Mouse (Mus musculus) left cerebral cortex, postnatal 25 days (tissue): ENCODE measurements around the gene Siah3. TPM values are rescaled to one million over a fixed set of nuclear protein-coding genes. Genes with fewer than 3 reads are reported as not detected.

ENCODE experiments used
- total RNA-seq, 2 experiments: library from RNA; stranded (reverse); gene quantifications; 2 replicates each; pipeline ENCODE4 v1.2.3; 2021

Gene Siah3
- total RNA-seq, 2 experiments from 2014 or later = 7.4 to 9.6 TPM

Other genes with a start within 250 kb of the Siah3 start
- not detected for gene Cpb2, start 213.7 kb upstream of the Siah3 start, total RNA-seq
- 10 to 100 TPM; 53.2 to 58.2 TPM for gene Zc3h13, start 171.6 kb upstream of the Siah3 start, total RNA-seq
- gene Spert, start 137.1 kb downstream of the Siah3 start, total RNA-seq = not detected
- gene Erich6b, start 186.3 kb downstream of the Siah3 start, total RNA-seq = not detected